ENCODE assay signal across 31 mouse cellular contexts in genomic region chr6:6857766-6858165, GRCm38 (mm10). TPM values are rescaled to one million over a fixed set of nuclear protein-coding genes. Genes with fewer than 3 reads are reported as not detected.
DNase-seq lines count a peak whose midpoint lies in the region; ATAC-seq and TF ChIP-seq lines count a peak whose summit lies in the region.
"Had no signal": no experiment of that assay in that cellular context is flagged by ENCODE, and none has a peak within 500 bp of the region (broad histone marks: within the 10 kb centered on the region; RNA-seq: fewer than 3 reads in every experiment).

No protein-coding gene starts in this region.

- no peaks in the 10 kb centered on the region for H3K9me3 ChIP-seq in intestine, embryonic 14.5 days (ENCODE audit: control insufficient read depth, low read length)
- no peaks in the 10 kb centered on the region for H3K9me3 ChIP-seq in intestine, embryonic 15.5 days
- H3K9me3 ChIP-seq in forebrain, embryonic 16.5 days (ENCODE audit: control insufficient read depth, low read length): no peaks in the 10 kb centered on the region
- H3K9me3 ChIP-seq: embryonic facial prominence, embryonic 15.5 days; hindbrain, embryonic 12.5 days; neural tube, embryonic 12.5 days; stomach, embryonic 15.5 days had no signal

- 0 out of 2 replicates have a peak, but pooled peaks cover 5% of the 10 kb centered on the region for H3K4me1 ChIP-seq in intestine, embryonic 14.5 days (replicated peaks; ENCODE audit: control insufficient read depth, insufficient read depth, low read length)
- peaks cover 15% of the 10 kb centered on the region for H3K4me1 ChIP-seq in intestine, embryonic 15.5 days (replicated peaks)
- peaks cover 31% of the 10 kb centered on the region for H3K4me1 ChIP-seq in forebrain, embryonic 16.5 days (replicated peaks; ENCODE audit: control insufficient read depth, insufficient read depth, low read length)
- H3K4me1 ChIP-seq in olfactory bulb, adult 2 months (ENCODE audit: control insufficient read depth, insufficient read depth, low read length): peaks cover 11% of the 10 kb centered on the region
- H3K4me1 ChIP-seq in kidney, adult 2 months (ENCODE audit: control insufficient read depth, insufficient read depth, low read length): no peaks in the 10 kb centered on the region

- H3K9ac ChIP-seq in intestine, embryonic 14.5 days (ENCODE audit: low read length): no peak overlapping the region
- H3K9ac ChIP-seq in intestine, embryonic 15.5 days: no peak overlapping the region
- H3K9ac ChIP-seq in forebrain, embryonic 16.5 days (replicated peaks; ENCODE audit: low read depth, low read length): peak overlapping the region; percentile 52
- H3K9ac ChIP-seq: embryonic facial prominence, embryonic 15.5 days; hindbrain, embryonic 12.5 days; liver, postnatal 0 days; neural tube, embryonic 12.5 days; stomach, embryonic 15.5 days had no signal

- no peak for TF ChIP-seq CTCF in olfactory bulb, adult 2 months (IDR thresholded peaks at IDR 0.05; ENCODE audit: insufficient read depth, low read depth, low read length)
- TF ChIP-seq CTCF in kidney, adult 2 months (conservative IDR thresholded peaks at IDR 0.05; ENCODE audit: insufficient read depth, insufficient read length, low read depth, low read length): no peak

- no peak overlapping the region for H3K4me3 ChIP-seq in intestine, embryonic 14.5 days (ENCODE audit: low read depth, low read length)
- H3K4me3 ChIP-seq in intestine, embryonic 15.5 days (replicated peaks): no peak overlapping the region
- peak overlapping the region; percentile 46 for H3K4me3 ChIP-seq in forebrain, embryonic 16.5 days (replicated peaks; ENCODE audit: low read length)
- no peak overlapping the region for H3K4me3 ChIP-seq in olfactory bulb, adult 2 months (ENCODE audit: insufficient read depth, low read depth, low read length)
- no peak overlapping the region for H3K4me3 ChIP-seq in kidney, adult 2 months (ENCODE audit: insufficient read depth, low read depth, low read length)
- H3K4me3 ChIP-seq: embryonic facial prominence, embryonic 15.5 days; hindbrain, embryonic 12.5 days; neural tube, embryonic 12.5 days; stomach, embryonic 15.5 days had no signal

- H3K4me2 ChIP-seq in intestine, embryonic 14.5 days (ENCODE audit: low read length): no peak overlapping the region
- no peak overlapping the region for H3K4me2 ChIP-seq in intestine, embryonic 15.5 days (replicated peaks)
- H3K4me2 ChIP-seq in forebrain, embryonic 16.5 days (ENCODE audit: low read length): peak overlapping the region; percentile 54
- H3K4me2 ChIP-seq: embryonic facial prominence, embryonic 15.5 days; heart, embryonic 11.5 days; hindbrain, embryonic 12.5 days; neural tube, embryonic 12.5 days; stomach, embryonic 15.5 days had no signal

- no peak overlapping the region for H3K27ac ChIP-seq in intestine, embryonic 14.5 days (ENCODE audit: low read depth)
- no peak overlapping the region for H3K27ac ChIP-seq in intestine, embryonic 15.5 days
- H3K27ac ChIP-seq in forebrain, embryonic 16.5 days (ENCODE audit: low read length): peak overlapping the region; percentile 71
- H3K27ac ChIP-seq in olfactory bulb, adult 2 months (ENCODE audit: insufficient read depth, low read depth, low read length): peak overlapping the region; percentile 99
- H3K27ac ChIP-seq in kidney, adult 2 months (ENCODE audit: insufficient read depth, low read depth, low read length): no peak overlapping the region
- H3K27ac ChIP-seq: embryonic facial prominence, embryonic 15.5 days; hindbrain, embryonic 12.5 days; neural tube, embryonic 12.5 days; stomach, embryonic 15.5 days had no signal

- ATAC-seq in intestine, embryonic 14.5 days (replicated peaks; ENCODE audit: low FRiP score, low TSS enrichment, low read depth): no peak
- ATAC-seq in intestine, embryonic 15.5 days: no peak
- no peak for ATAC-seq in forebrain, embryonic 16.5 days
- ATAC-seq: intestine, embryonic 16.5 days; liver, postnatal 0 days had no signal

- peak; percentile 52 for DNase-seq in intestine, embryonic 14.5 days (ENCODE audit: low spot score)
- DNase-seq in embryo, embryonic 9.5 days (ENCODE audit: extremely low spot score): peak; percentile 37
- DNase-seq in gastrocnemius, postnatal 25 days: no peak
- no peak for DNase-seq in kidney, adult 2 months
- no peak for DNase-seq in ovary, postnatal 14 days (ENCODE audit: low spot score)
- DNase-seq: adrenal gland, postnatal 25 days; cerebellum, adult 18-20 months; cerebellum, postnatal 36 days; heart, postnatal 10 days; layer of hippocampus, postnatal 36 days; liver, postnatal 0 days; lung, postnatal 10 days; right cerebral cortex, postnatal 25 days; thymus, adult 2 months had no signal

- no peaks in the 10 kb centered on the region for H3K36me3 ChIP-seq in intestine, embryonic 14.5 days (ENCODE audit: control insufficient read depth, insufficient read depth, low read length)
- H3K36me3 ChIP-seq in intestine, embryonic 15.5 days: no peaks in the 10 kb centered on the region
- no peaks in the 10 kb centered on the region for H3K36me3 ChIP-seq in forebrain, embryonic 16.5 days (ENCODE audit: control insufficient read depth, insufficient read depth)
- H3K36me3 ChIP-seq in kidney, adult 2 months (ENCODE audit: control insufficient read depth, insufficient read depth, low read length): no peaks in the 10 kb centered on the region
- H3K36me3 ChIP-seq: embryonic facial prominence, embryonic 15.5 days; hindbrain, embryonic 12.5 days; neural tube, embryonic 12.5 days; stomach, embryonic 15.5 days had no signal

- peaks cover 99% of the 10 kb centered on the region for H3K27me3 ChIP-seq in intestine, embryonic 14.5 days (replicated peaks; ENCODE audit: control insufficient read depth, insufficient read depth, low read length)
- peaks cover 84% of the 10 kb centered on the region for H3K27me3 ChIP-seq in intestine, embryonic 15.5 days (replicated peaks)
- H3K27me3 ChIP-seq in forebrain, embryonic 16.5 days (replicated peaks; ENCODE audit: control insufficient read depth, insufficient read depth, low read length): peaks cover 40% of the 10 kb centered on the region
- H3K27me3 ChIP-seq in kidney, adult 2 months (replicated peaks; ENCODE audit: control insufficient read depth, insufficient read depth, low read length): peaks cover 12% of the 10 kb centered on the region

- TF ChIP-seq POLR2A in olfactory bulb, adult 2 months (IDR thresholded peaks at IDR 0.05; ENCODE audit: insufficient read depth, low read depth, low read length): no peak
- no peak for TF ChIP-seq POLR2A in kidney, adult 2 months (IDR thresholded peaks at IDR 0.05; ENCODE audit: low read depth, low read length)

- WGBS in intestine, embryonic 14.5 days: 10% methylated on average over 2 of the region's 2 CpGs
- WGBS in intestine, embryonic 15.5 days: 11% methylated on average over 2 of the region's 2 CpGs
- 7% methylated on average over 2 of the region's 2 CpGs for WGBS in forebrain, embryonic 16.5 days
- 8% methylated on average over 2 of the region's 2 CpGs for WGBS in olfactory bulb, adult 2 months
- 29% methylated on average over 2 of the region's 2 CpGs for WGBS in kidney, adult 2 months

RNA-seq across cellular contexts. Expression of gene Dlx6, which starts 5.4 kb away (rescaled TPM):
- polyA plus RNA-seq in intestine, embryonic 14.5 days (2014; fragmentation: Nextera tagmentation; extraction: Ambion mirVana): not detected in 2 replicates
- 0.16 TPM in 1 of 2 replicates, not detected in the other for polyA plus RNA-seq in intestine, embryonic 15.5 days (2015; fragmentation: Nextera tagmentation; extraction: Ambion mirVana)
- 7.2 and 12.6 TPM in 2 replicates for polyA plus RNA-seq in forebrain, embryonic 16.5 days (2015; fragmentation: Nextera tagmentation; extraction: Ambion mirVana)
- polyA plus RNA-seq in olfactory bulb, adult 2 months (2012; ENCODE audit: insufficient read depth, insufficient read length, low replicate concordance, missing spikeins): not detected in 2 replicates
- not detected for total RNA-seq in gastrocnemius, postnatal 25 days (2021)
- not detected in 2 replicates for polyA plus RNA-seq in kidney, adult 2 months (2012; rRNA removed)
- total RNA-seq: gastrocnemius, adult 18-20 months; granulocyte monocyte progenitor cell, adult 5-6 weeks; liver, adult 2 months; megakaryocyte progenitor cell, adult 5-6 weeks; monocyte, adult 5-6 weeks had no signal
- polyA plus RNA-seq: intestine, embryonic 16.5 days; kidney, embryonic 16.5 days; large intestine, adult 2 months; liver, adult 2 months; liver, postnatal 0 days; neural tube, embryonic 12.5 days; spleen, adult 2 months; thymus, adult 2 months had no signal

RNA-seq across cellular contexts. Expression of gene Dlx5, which starts 24.1 kb away (rescaled TPM):
- polyA plus RNA-seq in intestine, embryonic 14.5 days (2014; fragmentation: Nextera tagmentation; extraction: Ambion mirVana): 2.4 and 2.8 TPM in 2 replicates
- polyA plus RNA-seq in intestine, embryonic 15.5 days (2015; fragmentation: Nextera tagmentation; extraction: Ambion mirVana): 1.5 and 2.1 TPM in 2 replicates
- 74.3 and 75.7 TPM in 2 replicates for polyA plus RNA-seq in forebrain, embryonic 16.5 days (2015; fragmentation: Nextera tagmentation; extraction: Ambion mirVana)
- polyA plus RNA-seq in olfactory bulb, adult 2 months (2012; ENCODE audit: insufficient read depth, insufficient read length, low replicate concordance, missing spikeins): not detected in 2 replicates
- not detected for total RNA-seq in gastrocnemius, postnatal 25 days (2021)
- polyA plus RNA-seq in kidney, adult 2 months (2012; rRNA removed): not detected in 2 replicates
- total RNA-seq: adrenal gland, postnatal 25 days; gastrocnemius, adult 18-20 months; granulocyte monocyte progenitor cell, adult 5-6 weeks; liver, adult 2 months; megakaryocyte progenitor cell, adult 5-6 weeks; monocyte, adult 5-6 weeks had no signal
- polyA plus RNA-seq: liver, adult 2 months; liver, postnatal 0 days; spleen, adult 2 months had no signal

Comparison
In these comparisons a context has a peak if more than half of its experiments do, and no peak if none do; other contexts are left out.
1. DNase-seq: peak in intestine, embryonic 14.5 days (single experiment) and embryo, embryonic 9.5 days (single experiment); none in gastrocnemius, postnatal 25 days (single experiment), kidney, adult 2 months (single experiment) and ovary, postnatal 14 days (single experiment).
2. H3K27ac ChIP-seq: peak in forebrain, embryonic 16.5 days (single experiment) and olfactory bulb, adult 2 months (single experiment); none in intestine, embryonic 14.5 days (single experiment), intestine, embryonic 15.5 days (single experiment) and kidney, adult 2 months (single experiment).
3. RNA of gene Dlx5, which starts 24.1 kb away (polyA plus RNA-seq): 74.3 to 75.7 TPM in forebrain, embryonic 16.5 days; 2.4 to 2.8 TPM in intestine, embryonic 14.5 days, 1.5 to 2.1 TPM in intestine, embryonic 15.5 days, not detected in kidney, adult 2 months and not detected in olfactory bulb, adult 2 months; every median in the first group is over 10 times any median in the second.